13 mouse cellular contexts compared by ENCODE assay signal in the genomic region with DNA sequence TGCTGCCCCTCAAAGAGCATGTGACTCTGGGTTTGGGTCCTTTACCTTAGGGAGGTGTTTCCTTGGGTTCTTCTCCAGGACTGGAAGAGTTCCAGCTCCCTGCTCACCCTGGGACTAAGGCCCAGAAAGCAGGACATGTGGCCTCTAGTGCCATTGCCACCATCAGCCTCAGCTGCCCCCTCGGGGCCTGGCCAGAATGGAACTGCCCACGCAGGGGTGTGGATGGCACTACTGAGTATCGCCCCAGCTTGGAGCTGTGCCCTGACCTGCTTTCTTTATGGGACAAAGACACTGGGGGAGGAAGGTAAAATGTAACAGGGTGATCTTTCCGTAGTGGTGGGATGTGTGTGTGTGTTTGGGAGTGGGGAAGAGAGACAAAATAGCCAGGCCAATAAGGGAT. TPM values are rescaled to one million over a fixed set of nuclear protein-coding genes. Genes with fewer than 3 reads are reported as not detected.
DNase-seq lines count a peak whose midpoint lies in the region; ATAC-seq and TF ChIP-seq lines count a peak whose summit lies in the region.
"Had no signal": no experiment of that assay in that cellular context is flagged by ENCODE, and none has a peak within 500 bp of the region (broad histone marks: within the 10 kb centered on the region; RNA-seq: fewer than 3 reads in every experiment).

No protein-coding gene starts in this region.

- H3K27me3 ChIP-seq in heart, embryonic 10.5 days (ENCODE audit: insufficient read depth, poor library complexity, severe bottlenecking): no peaks in the 10 kb centered on the region
- no peaks in the 10 kb centered on the region for H3K27me3 ChIP-seq in lung, embryonic 15.5 days
- no peaks in the 10 kb centered on the region for H3K27me3 ChIP-seq in embryonic facial prominence, embryonic 10.5 days (replicated peaks; ENCODE audit: low read depth, poor library complexity, severe bottlenecking)
- H3K27me3 ChIP-seq in limb, embryonic 14.5 days (ENCODE audit: control insufficient read depth, insufficient read depth, low read length): no peaks in the 10 kb centered on the region
- H3K27me3 ChIP-seq in forebrain, postnatal 0 days (ENCODE audit: insufficient read depth, low read length): no peaks in the 10 kb centered on the region
- H3K27me3 ChIP-seq: forebrain, embryonic 12.5 days had no signal

- TF ChIP-seq CTCF in forebrain, postnatal 0 days (IDR thresholded peaks at IDR 0.05; ENCODE audit: low read depth): no peak

- ATAC-seq in lung, embryonic 15.5 days (ENCODE audit: borderline replicate concordance, extremely low read depth, low FRiP score, low TSS enrichment): no peak
- no peak for ATAC-seq in limb, embryonic 14.5 days (ENCODE audit: low FRiP score, low read depth)
- ATAC-seq in forebrain, postnatal 0 days: no peak

- H3K9me3 ChIP-seq in heart, embryonic 10.5 days: peaks cover 5% of the 10 kb centered on the region; the same call in 1 of the 2 replicates
- no peaks in the 10 kb centered on the region for H3K9me3 ChIP-seq in lung, embryonic 15.5 days
- peaks cover 22% of the 10 kb centered on the region; the same call in 1 of the 2 replicates for H3K9me3 ChIP-seq in embryonic facial prominence, embryonic 10.5 days
- H3K9me3 ChIP-seq in limb, embryonic 14.5 days (ENCODE audit: control insufficient read depth, low read length): peaks cover 10% of the 10 kb centered on the region
- H3K9me3 ChIP-seq in forebrain, postnatal 0 days (ENCODE audit: low read length): 0 out of 2 replicates have a peak, but pooled peaks cover 9% of the 10 kb centered on the region

- 81% methylated on average over 4 of the region's 4 CpGs for WGBS in heart, embryonic 10.5 days
- 75% methylated on average over 4 of the region's 4 CpGs for WGBS in lung, embryonic 15.5 days
- 82% methylated on average over 4 of the region's 4 CpGs for WGBS in embryonic facial prominence, embryonic 10.5 days
- WGBS in limb, embryonic 14.5 days: 68% methylated on average over 4 of the region's 4 CpGs
- 88% methylated on average over 4 of the region's 4 CpGs for WGBS in forebrain, postnatal 0 days

- no peak overlapping the region for H3K9ac ChIP-seq in lung, embryonic 15.5 days
- H3K9ac ChIP-seq in limb, embryonic 14.5 days (ENCODE audit: low read depth, low read length, severe bottlenecking): 0 out of 2 replicates have a peak overlapping the region, but pooled peaks have one; percentile 12
- H3K9ac ChIP-seq in forebrain, postnatal 0 days: no peak overlapping the region
- H3K9ac ChIP-seq: forebrain, embryonic 12.5 days had no signal

- DNase-seq in heart, embryonic 10.5 days (ENCODE audit: low spot score): no peak
- no peak for DNase-seq in heart, adult 11 months
- no peak for DNase-seq in lung, postnatal 14 days
- DNase-seq in embryonic facial prominence, embryonic 10.5 days (ENCODE audit: low spot score): no peak
- no peak for DNase-seq in limb, embryonic 14.5 days (ENCODE audit: low spot score)
- DNase-seq in frontal cortex, postnatal 14 days (ENCODE audit: low spot score in 2 of 2): no peak
- no peak for DNase-seq in forebrain, postnatal 0 days
- DNase-seq: adrenal gland, adult 2 months; B cell, adult 2 months; kidney, adult 8-10 months had no signal

- H3K36me3 ChIP-seq in heart, embryonic 10.5 days: peaks cover 34% of the 10 kb centered on the region
- H3K36me3 ChIP-seq in lung, embryonic 15.5 days: peaks cover 11% of the 10 kb centered on the region; the same call in 1 of the 2 replicates
- peaks cover 21% of the 10 kb centered on the region for H3K36me3 ChIP-seq in embryonic facial prominence, embryonic 10.5 days (replicated peaks)
- H3K36me3 ChIP-seq in limb, embryonic 14.5 days (ENCODE audit: control insufficient read depth, insufficient read depth, low read length): no peaks in the 10 kb centered on the region
- no peaks in the 10 kb centered on the region for H3K36me3 ChIP-seq in forebrain, postnatal 0 days (ENCODE audit: insufficient read depth)
- H3K36me3 ChIP-seq: forebrain, embryonic 12.5 days had no signal

- H3K4me1 ChIP-seq in heart, embryonic 10.5 days: peaks cover 46% of the 10 kb centered on the region
- peaks cover 49% of the 10 kb centered on the region for H3K4me1 ChIP-seq in lung, embryonic 15.5 days
- H3K4me1 ChIP-seq in embryonic facial prominence, embryonic 10.5 days: peaks cover 41% of the 10 kb centered on the region
- H3K4me1 ChIP-seq in limb, embryonic 14.5 days (ENCODE audit: control insufficient read depth, insufficient read depth, low read length): peaks cover 23% of the 10 kb centered on the region
- no peaks in the 10 kb centered on the region for H3K4me1 ChIP-seq in forebrain, postnatal 0 days (ENCODE audit: insufficient read depth)

- H3K4me2 ChIP-seq in lung, embryonic 15.5 days: no peak overlapping the region
- no peak overlapping the region for H3K4me2 ChIP-seq in limb, embryonic 14.5 days (replicated peaks; ENCODE audit: low read depth, low read length, severe bottlenecking)
- H3K4me2 ChIP-seq in forebrain, postnatal 0 days (ENCODE audit: low read depth): no peak overlapping the region
- H3K4me2 ChIP-seq: forebrain, embryonic 12.5 days had no signal

- H3K4me3 ChIP-seq in heart, embryonic 10.5 days: no peak overlapping the region
- H3K4me3 ChIP-seq in lung, embryonic 15.5 days: no peak overlapping the region
- H3K4me3 ChIP-seq in embryonic facial prominence, embryonic 10.5 days: no peak overlapping the region
- no peak overlapping the region for H3K4me3 ChIP-seq in limb, embryonic 14.5 days (replicated peaks; ENCODE audit: low read length)
- no peak overlapping the region for H3K4me3 ChIP-seq in forebrain, postnatal 0 days (ENCODE audit: low read depth, low read length)
- H3K4me3 ChIP-seq: forebrain, embryonic 12.5 days had no signal

- H3K27ac ChIP-seq in heart, embryonic 10.5 days: peak overlapping the region; percentile 85
- H3K27ac ChIP-seq in lung, embryonic 15.5 days: peak overlapping the region; percentile 89
- peak overlapping the region; percentile 81 for H3K27ac ChIP-seq in embryonic facial prominence, embryonic 10.5 days (replicated peaks)
- peak overlapping the region; percentile 72 for H3K27ac ChIP-seq in limb, embryonic 14.5 days (replicated peaks; ENCODE audit: low read depth, low read length)
- no peak overlapping the region for H3K27ac ChIP-seq in forebrain, postnatal 0 days (ENCODE audit: low read depth, low read length)
- H3K27ac ChIP-seq: forebrain, embryonic 12.5 days; macrophage had no signal

- TF ChIP-seq POLR2A in limb, embryonic 14.5 days (IDR thresholded peaks at IDR 0.05; ENCODE audit: borderline replicate concordance, extremely low read depth, insufficient read depth, insufficient read length): no peak

RNA-seq across cellular contexts. Expression of gene Col13a1, which starts 59.4 kb away (rescaled TPM):
- polyA plus RNA-seq in heart, embryonic 10.5 days (2016; fragmentation: Nextera tagmentation; extraction: Ambion mirVana): 12.3 and 17.7 TPM in 2 replicates
- polyA plus RNA-seq in lung, embryonic 15.5 days (2015; fragmentation: Nextera tagmentation; extraction: Ambion mirVana): 32.3 and 32.6 TPM in 2 replicates
- polyA plus RNA-seq in embryonic facial prominence, embryonic 10.5 days (2016; fragmentation: Nextera tagmentation; extraction: Ambion mirVana): 6.0 and 6.1 TPM in 2 replicates
- 7.0 and 10.2 TPM in 2 replicates for polyA plus RNA-seq in limb, embryonic 14.5 days (2012; rRNA removed)
- 5.5 and 6.4 TPM in 2 replicates for polyA plus RNA-seq in limb, embryonic 14.5 days (2014; fragmentation: Nextera tagmentation; extraction: Ambion mirVana)
- 2.4 and 3.7 TPM in 2 replicates for total RNA-seq in forebrain, postnatal 0 days (2014; rRNA removed)
- polyA plus RNA-seq in forebrain, postnatal 0 days (2015; fragmentation: Nextera tagmentation; extraction: Ambion mirVana): 1.1 and 1.6 TPM in 2 replicates
- polyA plus RNA-seq: macrophage had no signal
